Mouse (Mus musculus) inflammation-experienced regulatory T-cells, adult 6 months (primary cell): Measurements from ENCODE around the gene Gsdma2. TPM values are rescaled to one million over a fixed set of nuclear protein-coding genes. Genes with fewer than 3 reads are reported as not detected.
A peak's percentile ranks its signal among the peaks of the same experiment; 100 is the strongest.
"Not testable (repeated sequence)": the region's sequence is repeated elsewhere in the genome, so short reads cannot be mapped to it uniquely, and the experiment has no call there.

Experiments
- ATAC-seq: one replicate; pipeline ENCODE4 v1.8.0; 2017
- polyA plus RNA-seq, 3 experiments: library from polyadenylated mRNA; unstranded; fragments of 100-300 nt; shearing (Covaris generic); gene quantifications; one replicate each; pipeline ENCODE4 v1.2.1; 2017

The Gsdma2 gene
- not detected for polyA plus RNA-seq

- no peak for ATAC-seq
Observed at GRCm38 (mm10) chr11:98646459-98646858, at the start of gene Gsdma2. Gene Gsdma2, plus strand, starts transcription at chr11:98646759.

- ATAC-seq: peak; percentile 92
Observed at GRCm38 (mm10) chr11:98597363-98597762, 49.2 kb upstream of the Gsdma2 start.

- ATAC-seq: no peak
Observed at GRCm38 (mm10) chr11:98597991-98598390, 48.6 kb upstream of the Gsdma2 start, which contains the start of gene Lrrc3c. Gene Lrrc3c, plus strand, starts transcription at chr11:98598291.

GRCm38 (mm10) chr11:98598851-98599290 is 47.7 kb upstream of the Gsdma2 start:
- no peak for ATAC-seq

GRCm38 (mm10) chr11:98599291-98599690 is 47.3 kb upstream of the Gsdma2 start:
- no peak for ATAC-seq

- ATAC-seq: no peak
Observed at GRCm38 (mm10) chr11:98602090-98602690, 44.4 kb upstream of the Gsdma2 start.

GRCm38 (mm10) chr11:98603953-98604352 is 42.6 kb upstream of the Gsdma2 start:
- ATAC-seq: no peak

GRCm38 (mm10) chr11:98604911-98605310 is 41.6 kb upstream of the Gsdma2 start:
- not testable (repeated sequence) for ATAC-seq

DNA sequence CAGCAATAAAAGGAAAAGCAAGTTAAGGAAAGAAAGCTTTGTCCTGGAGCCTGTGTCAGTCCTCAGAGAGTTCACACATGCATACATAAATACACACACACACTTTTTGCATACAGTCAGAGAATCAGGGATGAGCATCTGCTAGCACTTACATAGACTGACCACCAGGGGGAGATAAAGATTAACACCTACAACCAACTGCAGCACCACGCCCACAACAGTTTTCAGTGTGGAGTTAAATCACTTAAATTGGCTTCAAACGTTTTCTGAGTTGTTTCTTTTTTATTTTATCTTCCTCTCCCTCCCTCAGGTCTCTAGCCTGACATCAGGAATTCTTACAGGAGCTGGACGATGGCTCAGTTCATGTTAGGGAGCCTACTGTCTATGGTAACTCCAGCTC is 39.8 kb upstream of the Gsdma2 start:
- ATAC-seq: peak; percentile 50

DNA sequence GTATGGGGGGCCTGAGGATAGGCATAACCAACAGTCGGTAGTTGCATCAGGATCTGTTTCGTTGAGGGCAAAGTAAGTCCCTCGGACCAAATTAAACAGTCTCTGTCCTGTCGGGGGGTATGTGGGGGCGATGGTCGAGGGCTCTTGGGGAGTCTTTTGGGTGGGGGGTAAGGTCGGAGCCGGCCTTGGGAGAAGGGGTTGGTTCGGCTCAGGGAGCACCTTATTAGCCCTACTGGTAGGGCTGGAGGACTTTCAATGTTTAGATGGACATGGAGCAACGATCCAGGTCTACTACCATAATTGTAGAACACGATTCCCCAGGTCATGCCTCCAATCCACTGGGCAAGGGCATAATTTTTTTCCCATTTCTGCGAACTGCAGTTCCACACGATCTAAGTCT is 25.8 kb upstream of the Gsdma2 start:
- no peak for ATAC-seq

DNA sequence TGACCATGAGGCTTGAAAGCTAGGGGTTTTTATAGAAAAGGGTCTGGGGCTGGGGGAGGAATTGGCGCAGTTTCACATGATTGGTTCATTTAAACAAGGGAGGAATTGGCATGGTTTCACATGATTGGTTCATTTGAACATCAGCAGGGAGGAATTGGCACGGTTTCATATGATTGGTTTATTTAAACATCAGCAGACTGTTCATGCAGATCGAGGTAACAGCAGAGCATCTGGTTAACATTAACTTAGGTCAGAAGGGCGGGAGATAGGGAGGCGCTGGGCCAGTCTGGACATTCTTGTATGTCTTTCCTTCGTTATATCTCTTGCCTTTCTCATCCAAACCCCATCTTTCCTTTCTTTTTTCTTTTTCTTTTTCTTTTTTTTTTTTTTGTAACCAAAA is 22.6 kb upstream of the Gsdma2 start:
- ATAC-seq: not testable (repeated sequence)

DNA sequence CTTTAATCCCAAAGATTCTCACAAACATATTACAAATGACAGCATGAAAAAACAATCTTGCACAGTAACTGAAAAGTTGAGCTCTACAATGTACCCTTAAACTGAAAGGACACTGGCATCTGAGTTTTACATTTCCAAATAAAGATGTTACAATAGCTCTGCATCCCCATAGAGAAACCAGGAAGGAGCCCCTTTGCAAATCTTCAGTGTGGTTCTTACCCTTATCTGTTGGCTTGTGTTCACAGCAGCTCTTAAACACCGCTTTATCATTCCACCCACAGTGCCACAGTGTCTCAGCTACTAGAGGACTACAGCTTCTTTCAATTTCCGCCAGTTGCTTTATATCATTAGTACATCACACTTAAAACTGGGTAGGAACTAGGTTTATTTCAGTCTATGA is 22.2 kb upstream of the Gsdma2 start:
- ATAC-seq: not testable (repeated sequence)

- ATAC-seq: no peak
Observed at GRCm38 (mm10) chr11:98625611-98626410, 20.7 kb upstream of the Gsdma2 start, which contains the start of the genes Gm12355 and Gsdma3. Gene Gm12355, minus strand, starts transcription at chr11:98625661. Gene Gsdma3, plus strand, starts transcription at chr11:98626360.

GRCm38 (mm10) chr11:98628706-98629105 is 17.9 kb upstream of the Gsdma2 start:
- no peak for ATAC-seq

GRCm38 (mm10) chr11:98630646-98631045 is 15.9 kb upstream of the Gsdma2 start:
- ATAC-seq: no peak

GRCm38 (mm10) chr11:98635312-98635970 is 11.1 kb upstream of the Gsdma2 start:
- ATAC-seq: peak; percentile 64

GRCm38 (mm10) chr11:98637501-98637900 is 9.1 kb upstream of the Gsdma2 start:
- no peak for ATAC-seq

GRCm38 (mm10) chr11:98640091-98640490 is 6.5 kb upstream of the Gsdma2 start:
- no peak for ATAC-seq

- no peak for ATAC-seq
Observed at GRCm38 (mm10) chr11:98644757-98645156, 1.8 kb upstream of the Gsdma2 start.

DNA sequence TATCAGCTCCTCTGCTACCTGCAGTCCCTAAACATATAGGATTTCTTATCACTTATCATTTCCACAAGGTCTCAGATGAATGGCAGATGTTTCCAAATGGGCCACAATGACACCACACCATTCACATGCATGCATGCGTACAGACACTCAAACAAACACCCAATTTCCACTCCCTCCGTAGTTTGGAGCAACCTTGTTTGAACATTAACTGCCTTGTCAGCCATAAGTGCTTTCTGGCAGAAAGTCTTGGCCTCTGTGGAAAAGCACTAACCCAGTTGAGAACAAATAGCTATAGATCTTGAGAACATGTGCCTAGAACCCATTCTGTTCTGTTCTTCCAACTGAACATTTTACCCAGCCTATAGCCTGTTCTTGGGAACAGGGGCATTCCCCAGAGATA is 613 bp upstream of the Gsdma2 start:
- ATAC-seq: no peak

DNA sequence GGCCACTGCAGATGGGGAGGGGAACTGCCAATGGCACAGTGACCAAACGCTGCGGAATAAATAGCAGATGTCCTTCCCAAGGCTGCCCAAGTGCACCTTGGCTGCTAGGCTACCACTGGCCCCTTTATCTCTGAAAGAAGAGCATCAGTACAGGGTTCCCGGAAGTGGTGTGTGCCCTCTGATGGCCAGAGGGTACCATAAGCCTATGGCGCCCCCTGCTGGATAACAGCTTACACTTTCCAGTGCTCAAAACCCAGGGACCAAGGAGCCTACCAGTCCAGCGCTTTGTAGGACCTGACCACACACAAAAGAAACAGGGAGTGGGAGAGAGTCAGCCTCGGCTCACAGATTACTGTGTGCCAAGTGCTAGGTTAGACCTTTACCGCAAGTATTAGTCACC is 8.5 kb downstream of the Gsdma2 start:
- peak; percentile 54 for ATAC-seq

DNA sequence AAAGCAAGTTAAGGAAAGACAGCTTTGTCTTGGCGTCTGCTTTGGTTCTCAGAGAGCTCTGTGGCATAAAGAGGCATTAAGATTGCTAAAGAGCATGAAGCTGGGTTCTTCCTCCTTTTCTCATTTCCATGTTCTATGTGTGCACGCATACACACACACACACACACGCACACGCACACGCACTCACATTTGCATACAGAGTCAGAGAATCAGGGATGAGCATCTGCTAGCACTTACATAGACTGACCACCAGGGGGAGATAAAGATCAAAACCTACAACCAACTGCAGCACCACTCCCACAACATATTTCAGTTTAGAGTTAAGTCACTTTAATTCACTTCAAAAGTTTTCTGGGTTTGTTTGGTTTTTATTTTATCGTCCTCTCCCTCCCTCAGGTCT is 14.0 kb downstream of the Gsdma2 start:
- peak; percentile 52 for ATAC-seq

DNA sequence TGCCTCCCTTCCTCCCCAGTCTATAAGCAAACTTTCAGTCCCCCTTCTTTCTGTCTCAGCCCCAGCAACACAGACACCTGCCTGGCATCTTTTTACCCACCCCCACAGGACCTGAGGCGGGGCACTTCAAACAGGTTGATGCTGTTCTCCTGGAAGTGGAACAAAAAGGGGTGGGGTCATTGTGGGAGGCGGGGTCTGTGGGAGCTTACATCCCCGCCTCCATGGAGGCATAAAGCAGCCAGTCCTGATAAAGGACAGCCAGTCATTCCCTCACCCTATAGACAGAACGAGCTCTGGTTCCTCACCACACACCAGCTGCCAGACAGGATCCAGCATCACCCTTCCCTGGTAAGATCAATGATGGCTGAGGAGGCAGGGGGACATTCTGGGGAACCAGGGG is 17.5 kb downstream of the Gsdma2 start, which contains the start of gene Gsdma:
Gene Gsdma (plus strand): TSS at position 261 of the 400 bp plus-strand sequence.
- ATAC-seq: no peak
